Mouse (Mus musculus): ENCODE data around the gene Cd63.

The Cd63 gene

GRCm38 (mm10) chr10:128960590-128961584, 60.1 kb downstream of the Cd63 start, which contains the start of gene Mettl7b:
Mettl7b (minus strand) TSS chr10:128960988.
- ATAC-seq (ENCODE audit: insufficient number of reproducible peaks, low FRiP score, low TSS enrichment): no peak

Measured in cerebellum, adult (tissue).